Mouse (Mus musculus) cerebellum, adult 2 months (tissue): ENCODE results near the gene Ccne1.

ENCODE experiments used
- CTCF ChIP-seq: fragments of 200-500 bp; IDR thresholded peaks from 2 replicates; pipeline ENCODE4 v1.5.1; 2011; ENCODE audit warnings: low read depth, mild to moderate bottlenecking, control low read depth, low read length, moderate library complexity, borderline replicate concordance; ENCODE audit not compliant: insufficient read depth
- POLR2A ChIP-seq: fragments of 200-500 bp; IDR thresholded peaks from 2 replicates; pipeline ENCODE4 v1.6.1; 2011; ENCODE audit warnings: low read length, control low read depth, borderline replicate concordance; ENCODE audit not compliant: insufficient read depth

GRCm38 (mm10) chr7:38147477-38147876 is 40.1 kb upstream of the Ccne1 start:
- TF ChIP-seq CTCF: no peak
- TF ChIP-seq POLR2A: no peak
